ENCODE assay signal across 25 mouse cellular contexts in genomic region chr10:95034566-95034965, GRCm38 (mm10).
DNase-seq lines count a peak whose midpoint lies in the region; ATAC-seq and TF ChIP-seq lines count a peak whose summit lies in the region.
"Had no signal": no experiment of that assay in that cellular context is flagged by ENCODE, and none has a peak within 500 bp of the region (broad histone marks: within the 10 kb centered on the region; RNA-seq: fewer than 3 reads in every experiment).

No protein-coding gene starts in this region.

- no peak for DNase-seq in forebrain, embryonic 14.5 days (ENCODE audit: low spot score)
- peak; percentile 31 for DNase-seq in heart, adult 11 months
- DNase-seq in kidney, adult 2 months: peak; percentile 72
- DNase-seq in kidney, adult 9 months: peak; percentile 71
- no peak for DNase-seq in kidney, postnatal 4 days
- DNase-seq: adrenal gland, adult 8-10 months; adrenal gland, postnatal 14 days; adrenal gland, postnatal 36 days; B cell, adult 2 months; cerebellum, adult 11-12 months; cerebellum, adult 2 months; cerebellum, adult 9-10 months; cerebellum, postnatal 10 days; cerebellum, postnatal 25 days had no signal

- H3K4me2 ChIP-seq in forebrain, embryonic 15.5 days (replicated peaks): no peak overlapping the region
- no peak overlapping the region for H3K4me2 ChIP-seq in forebrain, embryonic 14.5 days (ENCODE audit: low read length)
- no peak overlapping the region for H3K4me2 ChIP-seq in heart, embryonic 12.5 days
- H3K4me2 ChIP-seq in kidney, embryonic 14.5 days (replicated peaks; ENCODE audit: low read depth, low read length): no peak overlapping the region
- H3K4me2 ChIP-seq: embryonic facial prominence, embryonic 12.5 days; forebrain, embryonic 13.5 days had no signal

- 78% methylated on average over 5 of the region's 5 CpGs for WGBS in forebrain, embryonic 15.5 days
- 82% methylated on average over 5 of the region's 5 CpGs for WGBS in forebrain, embryonic 14.5 days
- 71% methylated on average over 5 of the region's 5 CpGs for WGBS in heart, embryonic 12.5 days
- WGBS in kidney, adult 2 months: 54% methylated on average over 5 of the region's 5 CpGs
- WGBS in kidney, embryonic 14.5 days: 83% methylated on average over 5 of the region's 5 CpGs

- no peak for ATAC-seq in forebrain, embryonic 15.5 days (replicated peaks)
- ATAC-seq in forebrain, embryonic 14.5 days: no peak
- no peak for ATAC-seq in heart, embryonic 12.5 days (ENCODE audit: insufficient number of reproducible peaks, low FRiP score)
- no peak for ATAC-seq in kidney, embryonic 14.5 days (ENCODE audit: low FRiP score, low TSS enrichment)
- ATAC-seq: activated CD4-positive, CD25-positive, alpha-beta regulatory T cell, adult 4 months; CD4-positive, CD25-positive, alpha-beta regulatory T cell, adult 4 months; Patski had no signal

- peaks cover 27% of the 10 kb centered on the region for H3K4me1 ChIP-seq in forebrain, embryonic 15.5 days
- peaks cover 20% of the 10 kb centered on the region for H3K4me1 ChIP-seq in forebrain, embryonic 14.5 days (ENCODE audit: control insufficient read depth, insufficient read depth, low read length)
- no peaks in the 10 kb centered on the region for H3K4me1 ChIP-seq in heart, embryonic 12.5 days (replicated peaks)
- H3K4me1 ChIP-seq in kidney, adult 2 months (ENCODE audit: control insufficient read depth, insufficient read depth, low read length): peaks cover 13% of the 10 kb centered on the region; the same call in 1 of the 2 replicates
- no peaks in the 10 kb centered on the region for H3K4me1 ChIP-seq in kidney, embryonic 14.5 days (ENCODE audit: control insufficient read depth, insufficient read depth, low read length)

- no peaks in the 10 kb centered on the region for H3K36me3 ChIP-seq in forebrain, embryonic 15.5 days
- no peaks in the 10 kb centered on the region for H3K36me3 ChIP-seq in forebrain, embryonic 14.5 days (ENCODE audit: control insufficient read depth, insufficient read depth, low read length)
- H3K36me3 ChIP-seq in heart, embryonic 12.5 days: no peaks in the 10 kb centered on the region
- H3K36me3 ChIP-seq in kidney, adult 2 months (ENCODE audit: control insufficient read depth, insufficient read depth, low read length): no peaks in the 10 kb centered on the region
- H3K36me3 ChIP-seq in kidney, embryonic 14.5 days (ENCODE audit: control insufficient read depth, insufficient read depth, low read length): no peaks in the 10 kb centered on the region
- H3K36me3 ChIP-seq: embryonic facial prominence, embryonic 10.5 days; embryonic facial prominence, embryonic 12.5 days; G1E had no signal

- no peaks in the 10 kb centered on the region for H3K27me3 ChIP-seq in forebrain, embryonic 15.5 days
- H3K27me3 ChIP-seq in forebrain, embryonic 14.5 days (replicated peaks; ENCODE audit: control insufficient read depth, insufficient read depth, low read length): no peaks in the 10 kb centered on the region
- H3K27me3 ChIP-seq in heart, embryonic 12.5 days (replicated peaks): no peaks in the 10 kb centered on the region
- no peaks in the 10 kb centered on the region for H3K27me3 ChIP-seq in kidney, adult 2 months (replicated peaks; ENCODE audit: control insufficient read depth, insufficient read depth, low read length)
- no peaks in the 10 kb centered on the region for H3K27me3 ChIP-seq in kidney, embryonic 14.5 days (ENCODE audit: control insufficient read depth, insufficient read depth, low read length)
- H3K27me3 ChIP-seq: CH12.LX; embryonic facial prominence, embryonic 12.5 days; forebrain, embryonic 13.5 days; Patski had no signal

- TF ChIP-seq CTCF in kidney, adult 2 months (conservative IDR thresholded peaks at IDR 0.05; ENCODE audit: insufficient read depth, insufficient read length, low read depth, low read length): no peak

- H3K27ac ChIP-seq in forebrain, embryonic 15.5 days (replicated peaks): 0 out of 2 replicates have a peak overlapping the region, but pooled peaks have one; percentile 32
- no peak overlapping the region for H3K27ac ChIP-seq in forebrain, embryonic 14.5 days (ENCODE audit: low read depth, low read length)
- H3K27ac ChIP-seq in heart, embryonic 12.5 days (ENCODE audit: poor library complexity, severe bottlenecking): no peak overlapping the region
- peak overlapping the region; percentile 90; the same call in 1 of the 2 replicates for H3K27ac ChIP-seq in kidney, adult 2 months (ENCODE audit: insufficient read depth, low read depth, low read length)
- no peak overlapping the region for H3K27ac ChIP-seq in kidney, embryonic 14.5 days (ENCODE audit: low read depth, low read length)
- H3K27ac ChIP-seq: embryonic facial prominence, embryonic 10.5 days; embryonic facial prominence, embryonic 12.5 days; forebrain, embryonic 13.5 days had no signal

- H3K4me3 ChIP-seq in forebrain, embryonic 15.5 days: no peak overlapping the region
- H3K4me3 ChIP-seq in forebrain, embryonic 14.5 days (ENCODE audit: low read depth, low read length): no peak overlapping the region
- H3K4me3 ChIP-seq in heart, embryonic 12.5 days: no peak overlapping the region
- H3K4me3 ChIP-seq in kidney, adult 2 months (ENCODE audit: insufficient read depth, low read depth, low read length): no peak overlapping the region
- H3K4me3 ChIP-seq in kidney, embryonic 14.5 days (ENCODE audit: low read length): no peak overlapping the region
- H3K4me3 ChIP-seq: embryonic facial prominence, embryonic 10.5 days; embryonic facial prominence, embryonic 12.5 days; forebrain, embryonic 13.5 days had no signal

- H3K9me3 ChIP-seq in forebrain, embryonic 15.5 days: no peaks in the 10 kb centered on the region
- H3K9me3 ChIP-seq in forebrain, embryonic 14.5 days (replicated peaks; ENCODE audit: control insufficient read depth, low read length): no peaks in the 10 kb centered on the region
- no peaks in the 10 kb centered on the region for H3K9me3 ChIP-seq in heart, embryonic 12.5 days (replicated peaks)
- no peaks in the 10 kb centered on the region for H3K9me3 ChIP-seq in kidney, embryonic 14.5 days (ENCODE audit: control insufficient read depth, low read length)
- H3K9me3 ChIP-seq: embryonic facial prominence, embryonic 10.5 days; embryonic facial prominence, embryonic 12.5 days; forebrain, embryonic 13.5 days; G1E had no signal

- no peak overlapping the region for H3K9ac ChIP-seq in forebrain, embryonic 15.5 days (replicated peaks)
- H3K9ac ChIP-seq in forebrain, embryonic 14.5 days (ENCODE audit: low read length): no peak overlapping the region
- no peak overlapping the region for H3K9ac ChIP-seq in heart, embryonic 12.5 days
- no peak overlapping the region for H3K9ac ChIP-seq in kidney, embryonic 14.5 days (ENCODE audit: low read depth, low read length)
- H3K9ac ChIP-seq: embryonic facial prominence, embryonic 12.5 days; forebrain, embryonic 13.5 days had no signal

- no peak for TF ChIP-seq POLR2A in kidney, adult 2 months (IDR thresholded peaks at IDR 0.05; ENCODE audit: low read depth, low read length)

Comparison
In these comparisons a context has a peak if more than half of its experiments do, and no peak if none do; other contexts are left out.
1. H3K27ac ChIP-seq: peak in forebrain, embryonic 15.5 days (single experiment) and kidney, adult 2 months (single experiment); none in forebrain, embryonic 14.5 days (single experiment), heart, embryonic 12.5 days (single experiment) and kidney, embryonic 14.5 days (single experiment).
2. DNase-seq: peak in heart, adult 11 months (single experiment), kidney, adult 2 months (single experiment) and kidney, adult 9 months (single experiment); none in forebrain, embryonic 14.5 days (single experiment) and kidney, postnatal 4 days (0 of 2).